Mouse (Mus musculus): ENCODE data around the gene Fam129a.

Fam129a gene

GRCm38 (mm10) chr1:151610621-151611020 lies 39.6 kb downstream of the Fam129a start:
- TF ChIP-seq CTCF (conservative IDR thresholded peaks at IDR 0.05; ENCODE audit: low read length) (no peak), POU5F1 (IDR thresholded peaks at IDR 0.05; ENCODE audit: borderline replicate concordance, low read length) (no peak), NANOG (IDR thresholded peaks at IDR 0.05; ENCODE audit: borderline replicate concordance, low read length) (no peak)
- H3K4me3 ChIP-seq (replicated peaks; ENCODE audit: low read length): no peak overlapping the region
- H3K4me1 ChIP-seq (replicated peaks; ENCODE audit: low read depth, low read length): peaks cover 9% of the 10 kb centered on the region
- H3K9me3 ChIP-seq (ENCODE audit: low read length): no peaks in the 10 kb centered on the region
- no peaks in the 10 kb centered on the region for H3K36me3 ChIP-seq (ENCODE audit: insufficient read depth, low read length)
- no peaks in the 10 kb centered on the region for H3K27me3 ChIP-seq (ENCODE audit: insufficient read depth, low read length)

- H3K27me3 ChIP-seq (ENCODE audit: insufficient read depth, low read length): no peaks in the 10 kb centered on the region
- H3K9me3 ChIP-seq (ENCODE audit: low read length): no peaks in the 10 kb centered on the region
- H3K4me1 ChIP-seq (replicated peaks; ENCODE audit: low read depth, low read length): peaks cover 17% of the 10 kb centered on the region
- H3K4me3 ChIP-seq (replicated peaks; ENCODE audit: low read length): no peak overlapping the region
- TF ChIP-seq NANOG (IDR thresholded peaks at IDR 0.05; ENCODE audit: borderline replicate concordance, low read length): no peak
- TF ChIP-seq CTCF (conservative IDR thresholded peaks at IDR 0.05; ENCODE audit: low read length): no peak
- TF ChIP-seq POU5F1 (IDR thresholded peaks at IDR 0.05; ENCODE audit: borderline replicate concordance, low read length): no peak
- H3K36me3 ChIP-seq (ENCODE audit: insufficient read depth, low read length): no peaks in the 10 kb centered on the region
These were observed 43.4 kb downstream of the Fam129a start for GRCm38 (mm10) chr1:151614320-151614935.

- no peak overlapping the region for H3K4me3 ChIP-seq (replicated peaks; ENCODE audit: low read length)
- no peaks in the 10 kb centered on the region for H3K36me3 ChIP-seq (ENCODE audit: insufficient read depth, low read length)
- H3K4me1 ChIP-seq (replicated peaks; ENCODE audit: low read depth, low read length): peaks cover 11% of the 10 kb centered on the region
- H3K9me3 ChIP-seq (ENCODE audit: low read length): no peaks in the 10 kb centered on the region
- H3K27me3 ChIP-seq (ENCODE audit: insufficient read depth, low read length): no peaks in the 10 kb centered on the region
- no peak for TF ChIP-seq NANOG (IDR thresholded peaks at IDR 0.05; ENCODE audit: borderline replicate concordance, low read length)
- no peak for TF ChIP-seq POU5F1 (IDR thresholded peaks at IDR 0.05; ENCODE audit: borderline replicate concordance, low read length)
- no peak for TF ChIP-seq CTCF (conservative IDR thresholded peaks at IDR 0.05; ENCODE audit: low read length)
These were observed 44.6 kb downstream of the Fam129a start for GRCm38 (mm10) chr1:151615625-151616024.

GRCm38 (mm10) chr1:151616555-151617205 lies 45.7 kb downstream of the Fam129a start:
- TF ChIP-seq CTCF (conservative IDR thresholded peaks at IDR 0.05; ENCODE audit: low read length) (no peak), POU5F1 (IDR thresholded peaks at IDR 0.05; ENCODE audit: borderline replicate concordance, low read length) (no peak), NANOG (IDR thresholded peaks at IDR 0.05; ENCODE audit: borderline replicate concordance, low read length) (no peak)
- H3K4me1 ChIP-seq (replicated peaks; ENCODE audit: low read depth, low read length): peaks cover 14% of the 10 kb centered on the region; the same call in 1 of the 2 replicates
- no peaks in the 10 kb centered on the region for H3K27me3 ChIP-seq (ENCODE audit: insufficient read depth, low read length)
- no peaks in the 10 kb centered on the region for H3K9me3 ChIP-seq (ENCODE audit: low read length)
- H3K36me3 ChIP-seq (ENCODE audit: insufficient read depth, low read length): no peaks in the 10 kb centered on the region
- H3K4me3 ChIP-seq (replicated peaks; ENCODE audit: low read length): no peak overlapping the region

- no peak for TF ChIP-seq POU5F1 (IDR thresholded peaks at IDR 0.05; ENCODE audit: borderline replicate concordance, low read length)
- TF ChIP-seq NANOG (IDR thresholded peaks at IDR 0.05; ENCODE audit: borderline replicate concordance, low read length): no peak
- TF ChIP-seq CTCF (conservative IDR thresholded peaks at IDR 0.05; ENCODE audit: low read length): no peak
- H3K9me3 ChIP-seq (ENCODE audit: low read length): no peaks in the 10 kb centered on the region
- no peaks in the 10 kb centered on the region for H3K36me3 ChIP-seq (ENCODE audit: insufficient read depth, low read length)
- H3K27me3 ChIP-seq (ENCODE audit: insufficient read depth, low read length): no peaks in the 10 kb centered on the region
- no peak overlapping the region for H3K4me3 ChIP-seq (replicated peaks; ENCODE audit: low read length)
- H3K4me1 ChIP-seq (replicated peaks; ENCODE audit: low read depth, low read length): peaks cover 19% of the 10 kb centered on the region; the same call in 1 of the 2 replicates
These were observed 47.3 kb downstream of the Fam129a start for GRCm38 (mm10) chr1:151618251-151618650.

GRCm38 (mm10) chr1:151619281-151619711 lies 48.3 kb downstream of the Fam129a start:
- H3K9me3 ChIP-seq (ENCODE audit: low read length): no peaks in the 10 kb centered on the region
- no peaks in the 10 kb centered on the region for H3K36me3 ChIP-seq (ENCODE audit: insufficient read depth, low read length)
- no peaks in the 10 kb centered on the region for H3K27me3 ChIP-seq (ENCODE audit: insufficient read depth, low read length)
- no peak overlapping the region for H3K4me3 ChIP-seq (replicated peaks; ENCODE audit: low read length)
- TF ChIP-seq POU5F1 (IDR thresholded peaks at IDR 0.05; ENCODE audit: borderline replicate concordance, low read length): no peak
- TF ChIP-seq CTCF (conservative IDR thresholded peaks at IDR 0.05; ENCODE audit: low read length): no peak
- no peak for TF ChIP-seq NANOG (IDR thresholded peaks at IDR 0.05; ENCODE audit: borderline replicate concordance, low read length)
- peaks cover 19% of the 10 kb centered on the region; the same call in 1 of the 2 replicates for H3K4me1 ChIP-seq (replicated peaks; ENCODE audit: low read depth, low read length)

GRCm38 (mm10) chr1:151620730-151621129 lies 49.7 kb downstream of the Fam129a start:
- no peaks in the 10 kb centered on the region for H3K27me3 ChIP-seq (ENCODE audit: insufficient read depth, low read length)
- H3K9me3 ChIP-seq (ENCODE audit: low read length): no peaks in the 10 kb centered on the region
- TF ChIP-seq NANOG (IDR thresholded peaks at IDR 0.05; ENCODE audit: borderline replicate concordance, low read length) (no peak), CTCF (conservative IDR thresholded peaks at IDR 0.05; ENCODE audit: low read length) (no peak), POU5F1 (IDR thresholded peaks at IDR 0.05; ENCODE audit: borderline replicate concordance, low read length) (no peak)
- no peaks in the 10 kb centered on the region for H3K36me3 ChIP-seq (ENCODE audit: insufficient read depth, low read length)
- peak overlapping the region; percentile 51; the same call in 1 of the 2 replicates for H3K4me3 ChIP-seq (replicated peaks; ENCODE audit: low read length)
- H3K4me1 ChIP-seq (replicated peaks; ENCODE audit: low read depth, low read length): peaks cover 19% of the 10 kb centered on the region; the same call in 1 of the 2 replicates

GRCm38 (mm10) chr1:151624442-151625226 lies 53.6 kb downstream of the Fam129a start:
- H3K4me1 ChIP-seq (replicated peaks; ENCODE audit: low read depth, low read length): peaks cover 11% of the 10 kb centered on the region; the same call in 1 of the 2 replicates
- no peaks in the 10 kb centered on the region for H3K9me3 ChIP-seq (ENCODE audit: low read length)
- no peaks in the 10 kb centered on the region for H3K36me3 ChIP-seq (ENCODE audit: insufficient read depth, low read length)
- no peak overlapping the region for H3K4me3 ChIP-seq (replicated peaks; ENCODE audit: low read length)
- no peak for TF ChIP-seq POU5F1 (IDR thresholded peaks at IDR 0.05; ENCODE audit: borderline replicate concordance, low read length)
- no peak for TF ChIP-seq NANOG (IDR thresholded peaks at IDR 0.05; ENCODE audit: borderline replicate concordance, low read length)
- no peak for TF ChIP-seq CTCF (conservative IDR thresholded peaks at IDR 0.05; ENCODE audit: low read length)
- H3K27me3 ChIP-seq (ENCODE audit: insufficient read depth, low read length): no peaks in the 10 kb centered on the region

Data from E14TG2a.4 (cell line).